Mouse (Mus musculus) cerebellum, adult 2 months (tissue): Measurements from ENCODE around the gene H2-Q1.

Source experiments
- CTCF ChIP-seq: fragments of 200-500 bp; IDR thresholded peaks from 2 replicates; pipeline ENCODE4 v1.5.1; 2011; ENCODE audit warnings: low read depth, mild to moderate bottlenecking, control low read depth, low read length, moderate library complexity, borderline replicate concordance; ENCODE audit not compliant: insufficient read depth
- POLR2A ChIP-seq: fragments of 200-500 bp; IDR thresholded peaks from 2 replicates; pipeline ENCODE4 v1.6.1; 2011; ENCODE audit warnings: low read length, control low read depth, borderline replicate concordance; ENCODE audit not compliant: insufficient read depth

DNA sequence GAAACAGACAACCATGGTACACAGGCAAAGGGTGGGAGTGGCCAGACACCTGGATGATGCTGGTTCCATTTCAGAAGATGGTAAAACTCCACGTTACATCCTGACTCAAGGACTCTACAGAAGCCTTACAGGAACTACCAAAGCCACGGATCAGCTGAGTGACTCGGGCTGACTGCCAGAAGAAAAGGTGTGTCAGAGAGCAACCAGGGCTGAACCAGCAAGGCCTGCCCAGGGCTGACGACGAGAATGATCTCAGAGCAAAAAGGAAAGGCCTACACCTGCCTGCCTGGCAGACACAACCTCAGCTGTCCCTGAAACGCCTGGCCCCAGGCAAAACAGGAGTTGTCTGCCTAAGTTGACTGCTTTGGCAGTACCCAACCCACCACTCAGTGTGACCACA is 15.7 kb upstream of the H2-Q1 start:
- no peak for TF ChIP-seq CTCF
- TF ChIP-seq POLR2A = no peak
